Mouse (Mus musculus) liver, embryonic 15.5 days (tissue): ENCODE data around the gene Cd81. TPM values are rescaled to one million over a fixed set of nuclear protein-coding genes. Genes with fewer than 3 reads are reported as not detected.
A peak's percentile ranks its signal among the peaks of the same experiment; 100 is the strongest.

Source experiments
- ATAC-seq: fragments of 200-750 bp; cut with Nextera tagmentation; 2 replicates; pipeline ENCODE4 v1.8.0; 2017; ENCODE audit warnings: moderate number of reproducible peaks, mild to moderate bottlenecking, moderate library complexity; ENCODE audit not compliant: insufficient read depth
- H3K27ac ChIP-seq: fragments of 300-500 bp; sonication (generic); replicated peaks from 2 replicates; pipeline ENCODE4 v1.5.1; 2015; ENCODE audit warnings: mild to moderate bottlenecking, inconsistent platforms
- H3K27me3 ChIP-seq: fragments of 300-500 bp; sonication (generic); 2 replicates; pipeline ENCODE4 v1.6.1; 2015; ENCODE audit warnings: mild to moderate bottlenecking, inconsistent platforms
- H3K36me3 ChIP-seq: fragments of 300-500 bp; sonication (generic); replicated peaks from 2 replicates; pipeline ENCODE4 v1.6.1; 2015; ENCODE audit warnings: moderate library complexity, mild to moderate bottlenecking, inconsistent platforms
- H3K4me1 ChIP-seq: fragments of 300-500 bp; sonication (generic); replicated peaks from 2 replicates; pipeline ENCODE4 v1.6.1; 2015; ENCODE audit warnings: inconsistent platforms
- H3K4me2 ChIP-seq: fragments of 300-500 bp; sonication (generic); 2 replicates; pipeline ENCODE4 v1.6.1; 2015; ENCODE audit warnings: moderate library complexity, mild to moderate bottlenecking, inconsistent platforms
- H3K4me3 ChIP-seq: fragments of 300-500 bp; sonication (generic); replicated peaks from 2 replicates; pipeline ENCODE4 v1.5.1; 2015; ENCODE audit warnings: mild to moderate bottlenecking, inconsistent platforms
- H3K9ac ChIP-seq: fragments of 300-500 bp; sonication (generic); 2 replicates; pipeline ENCODE4 v1.6.1; 2015; ENCODE audit warnings: moderate library complexity, mild to moderate bottlenecking, inconsistent platforms
- H3K9me3 ChIP-seq: fragments of 300-500 bp; sonication (generic); replicated peaks from 2 replicates; pipeline ENCODE4 v1.6.1; 2016; ENCODE audit warnings: inconsistent platforms
- WGBS: fragments of 180-500 bp; shearing (Covaris S2); methylation state at CpG from one replicate; pipeline ENCODE4 v1.1.7; 2015; ENCODE audit warnings: mixed read lengths; ENCODE audit not compliant: insufficient replicate concordance; 5-methylcytosine and 5-hydroxymethylcytosine counted together
- polyA plus RNA-seq: library from polyadenylated mRNA; unstranded; fragments of >200 nt; fragmentation: Nextera tagmentation; extraction: Ambion mirVana; gene quantifications from 2 replicates; pipeline ENCODE4 v1.2.1, GENCODE M21; 2015

Gene Cd81
- 132 and 141 TPM in 2 replicates for polyA plus RNA-seq

- H3K9ac ChIP-seq: peak within 1 kb of the TSS; percentile 81
- no peaks in the 10 kb centered on the region for H3K36me3 ChIP-seq
- peak within 1 kb of the TSS; percentile 73 for H3K4me3 ChIP-seq
- WGBS: under 1% methylated on average over 37 of the region's 37 CpGs
- H3K9me3 ChIP-seq: no peaks in the 10 kb centered on the region
- H3K4me1 ChIP-seq: peaks cover 66% of the 10 kb centered on the region
- peak within 1 kb of the TSS; percentile 88 for H3K27ac ChIP-seq
- H3K4me2 ChIP-seq: peak within 1 kb of the TSS; percentile 94
- H3K27me3 ChIP-seq: no peaks in the 10 kb centered on the region
- ATAC-seq: peak; percentile 83
These were observed at the start of gene Cd81 for GRCm38 (mm10) chr7:143052626-143053007. Gene Cd81, plus strand, starts transcription at chr7:143052739.

DNA sequence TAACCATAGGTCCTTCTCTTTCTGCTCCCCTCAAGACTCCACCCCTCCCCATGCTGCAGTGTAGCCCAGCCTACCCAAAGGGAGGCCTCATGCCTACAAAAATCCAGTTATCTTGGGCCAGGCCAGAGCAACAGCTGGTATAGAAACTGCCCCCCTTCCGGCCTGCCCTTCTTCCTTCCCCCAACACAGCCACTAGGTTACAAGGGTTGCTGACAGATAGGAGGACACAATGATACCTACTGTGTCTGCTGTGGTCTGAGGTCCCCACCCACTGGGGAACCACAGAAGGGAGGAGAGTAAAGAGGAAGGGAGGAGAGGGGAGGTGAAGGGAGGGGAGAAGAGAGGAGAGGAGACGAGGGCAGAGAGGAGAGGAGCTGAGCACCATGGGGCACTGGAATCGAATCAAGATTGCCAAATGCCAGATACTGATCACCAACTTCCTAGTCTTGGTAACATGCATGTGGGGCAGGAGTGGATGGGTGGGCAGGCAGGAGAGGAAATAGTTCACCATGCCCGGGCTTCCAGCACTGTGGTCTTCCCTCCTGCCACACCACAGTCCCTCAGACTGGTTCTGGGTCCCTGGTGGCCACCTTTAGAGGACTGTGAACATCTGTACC is 47.7 kb upstream of the Cd81 start, which contains the start of gene Tspan32:
TSS of gene Tspan32 (plus strand) at position 320 of the 617 bp plus-strand sequence.
- Histone ChIP-seq H3K4me1 (peaks cover 69% of the 10 kb centered on the region), H3K4me2 (peak within 1 kb of the TSS; percentile 82), H3K4me3 (peak within 1 kb of the TSS; percentile 70), H3K36me3 (peaks cover 28% of the 10 kb centered on the region), H3K9ac (peak within 1 kb of the TSS; percentile 89), H3K27me3 (no peaks in the 10 kb centered on the region), H3K9me3 (no peaks in the 10 kb centered on the region), H3K27ac (peak within 1 kb of the TSS; percentile 99)
- peak; percentile 50 for ATAC-seq
- WGBS: 16% methylated on average over 4 of the region's 4 CpGs

- Histone ChIP-seq H3K4me1 (peaks cover 76% of the 10 kb centered on the region), H3K4me3 (peak overlapping the region; percentile 70), H3K9me3 (no peaks in the 10 kb centered on the region), H3K27me3 (no peaks in the 10 kb centered on the region), H3K36me3 (peaks cover 35% of the 10 kb centered on the region), H3K9ac (peak overlapping the region; percentile 89), H3K27ac (peak overlapping the region; percentile 99), H3K4me2 (peak overlapping the region; percentile 82)
- ATAC-seq: peak; percentile 68
- WGBS: 9% methylated on average over 6 of the region's 6 CpGs
These were observed 47.0 kb upstream of the Cd81 start for GRCm38 (mm10) chr7:143005344-143006096.

GRCm38 (mm10) chr7:143006097-143006755 is 46.3 kb upstream of the Cd81 start:
- peak overlapping the region; percentile 82 for H3K4me2 ChIP-seq
- H3K4me1 ChIP-seq: peaks cover 83% of the 10 kb centered on the region
- WGBS: 11% methylated on average over 2 of the region's 2 CpGs
- peak overlapping the region; percentile 70 for H3K4me3 ChIP-seq
- no peaks in the 10 kb centered on the region for H3K9me3 ChIP-seq
- peak; percentile 82 for ATAC-seq
- H3K36me3 ChIP-seq: peaks cover 38% of the 10 kb centered on the region
- H3K27me3 ChIP-seq: no peaks in the 10 kb centered on the region
- H3K9ac ChIP-seq: peak overlapping the region; percentile 89
- H3K27ac ChIP-seq: peak overlapping the region; percentile 99

GRCm38 (mm10) chr7:143006756-143007598 is 45.6 kb upstream of the Cd81 start:
- Histone ChIP-seq H3K27ac (peak overlapping the region; percentile 99), H3K36me3 (peaks cover 38% of the 10 kb centered on the region), H3K4me2 (peak overlapping the region; percentile 82), H3K27me3 (no peaks in the 10 kb centered on the region), H3K4me3 (peak overlapping the region; percentile 70), H3K4me1 (peaks cover 80% of the 10 kb centered on the region), H3K9me3 (no peaks in the 10 kb centered on the region), H3K9ac (peak overlapping the region; percentile 89)
- WGBS: 16% methylated on average over 8 of the region's 8 CpGs
- ATAC-seq: no peak

- H3K4me2 ChIP-seq: peak overlapping the region; percentile 82
- H3K27ac ChIP-seq: peak overlapping the region; percentile 99
- H3K27me3 ChIP-seq: no peaks in the 10 kb centered on the region
- peaks cover 38% of the 10 kb centered on the region for H3K36me3 ChIP-seq
- peaks cover 74% of the 10 kb centered on the region for H3K4me1 ChIP-seq
- peak overlapping the region; percentile 89 for H3K9ac ChIP-seq
- H3K4me3 ChIP-seq: peak overlapping the region; percentile 70
- peak; percentile 41 for ATAC-seq
- no peaks in the 10 kb centered on the region for H3K9me3 ChIP-seq
- WGBS: 11% methylated on average over 17 of the region's 17 CpGs
These were observed 44.8 kb upstream of the Cd81 start for GRCm38 (mm10) chr7:143007599-143008369.

- Histone ChIP-seq H3K4me1 (peaks cover 67% of the 10 kb centered on the region), H3K4me2 (peak overlapping the region; percentile 82), H3K27me3 (no peaks in the 10 kb centered on the region), H3K9me3 (no peaks in the 10 kb centered on the region), H3K4me3 (peak overlapping the region; percentile 70), H3K9ac (peak overlapping the region; percentile 89), H3K36me3 (peaks cover 38% of the 10 kb centered on the region), H3K27ac (peak overlapping the region; percentile 99)
- WGBS: 30% methylated on average over 8 of the region's 8 CpGs
- no peak for ATAC-seq
These were observed 44.1 kb upstream of the Cd81 start for GRCm38 (mm10) chr7:143008370-143008926.

GRCm38 (mm10) chr7:143008996-143009665 is 43.4 kb upstream of the Cd81 start:
- 71% methylated on average over 3 of the region's 4 CpGs for WGBS
- no peak for ATAC-seq
- Histone ChIP-seq H3K27me3 (no peaks in the 10 kb centered on the region), H3K4me1 (peaks cover 60% of the 10 kb centered on the region), H3K36me3 (peaks cover 38% of the 10 kb centered on the region), H3K9me3 (no peaks in the 10 kb centered on the region), H3K9ac (peak overlapping the region; percentile 89), H3K4me3 (peak overlapping the region; percentile 70), H3K27ac (peak overlapping the region; percentile 99), H3K4me2 (peak overlapping the region; percentile 82)

GRCm38 (mm10) chr7:143009996-143010395 is 42.5 kb upstream of the Cd81 start:
- Histone ChIP-seq H3K9ac (no peak overlapping the region), H3K4me1 (peaks cover 58% of the 10 kb centered on the region), H3K27ac (0 out of 2 replicates have a peak overlapping the region, but pooled peaks have one; percentile 99), H3K27me3 (no peaks in the 10 kb centered on the region), H3K9me3 (no peaks in the 10 kb centered on the region), H3K4me2 (no peak overlapping the region), H3K4me3 (no peak overlapping the region), H3K36me3 (peaks cover 38% of the 10 kb centered on the region)
- 72% methylated on average over 4 of the region's 4 CpGs for WGBS
- no peak for ATAC-seq
